Mouse (Mus musculus): ENCODE results near the gene Tmem221. TPM values are rescaled to one million over a fixed set of nuclear protein-coding genes. Genes with fewer than 3 reads are reported as not detected.

The Tmem221 gene
- polyA plus RNA-seq, 1 experiment = 0.20 TPM

DNA sequence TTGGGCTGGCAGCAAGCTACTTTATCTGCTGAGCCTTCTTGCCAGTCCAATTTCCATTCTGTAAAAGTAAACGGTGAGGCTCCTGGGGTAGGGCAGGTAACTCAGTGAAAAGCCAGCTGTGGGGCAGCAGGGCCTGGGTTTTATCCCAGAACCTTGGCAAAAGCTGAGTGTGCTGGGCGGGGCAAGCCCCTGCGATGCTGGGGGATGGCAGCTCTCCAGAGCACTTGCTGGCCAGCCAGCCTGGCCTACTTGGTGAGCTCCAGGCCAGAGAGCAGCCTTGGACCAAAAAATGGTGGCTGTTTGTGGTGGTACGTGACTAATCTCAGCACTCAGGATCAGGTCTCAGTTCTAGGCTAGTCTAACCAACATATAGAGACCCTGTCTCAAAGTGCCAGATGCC, 52.7 kb downstream of the Tmem221 start:
- Histone ChIP-seq H3ac (ENCODE audit: control insufficient read depth, insufficient read length) (no peak overlapping the region), H3K79me2 (ENCODE audit: control insufficient read depth, insufficient read depth) (no peaks in the 10 kb centered on the region), H3K36me3 (ENCODE audit: control insufficient read depth, insufficient read depth) (no peaks in the 10 kb centered on the region), H3K4me2 (ENCODE audit: low read depth) (no peak overlapping the region), H3K4me3 (no peak overlapping the region), H3K27me3 (ENCODE audit: control insufficient read depth, insufficient read depth, insufficient read length) (peaks cover 35% of the 10 kb centered on the region)
- TF ChIP-seq SRF (IDR thresholded peaks at IDR 0.05; ENCODE audit: control insufficient read depth, insufficient read length, low read depth) = no peak
- no peak for TF ChIP-seq USF1 (IDR thresholded peaks at IDR 0.05; ENCODE audit: low read depth)
- no peak for TF ChIP-seq E2F4 (IDR thresholded peaks at IDR 0.05; ENCODE audit: insufficient read depth)
- TF ChIP-seq CEBPB (IDR thresholded peaks at IDR 0.05; ENCODE audit: insufficient read depth, poor library complexity, severe bottlenecking) = no peak
- TF ChIP-seq POLR2A (IDR thresholded peaks at IDR 0.05; ENCODE audit: insufficient read length, low read depth) = no peak
- no peak for TF ChIP-seq MAX (IDR thresholded peaks at IDR 0.05; ENCODE audit: low read depth)
- TF ChIP-seq TCF3 (IDR thresholded peaks at IDR 0.05; ENCODE audit: insufficient read length, low read depth) = no peak
- no peak for TF ChIP-seq POLR2AphosphoS2 (IDR thresholded peaks at IDR 0.05; ENCODE audit: insufficient read length, low read depth)
- TF ChIP-seq TCF12 (IDR thresholded peaks at IDR 0.05; ENCODE audit: insufficient read depth, poor library complexity, severe bottlenecking) = no peak

GRCm38 (mm10) chr8:71505326-71505725, 53.3 kb downstream of the Tmem221 start:
- Histone ChIP-seq H3ac (ENCODE audit: control insufficient read depth, insufficient read length) (no peak overlapping the region), H3K4me2 (ENCODE audit: low read depth) (no peak overlapping the region), H3K79me2 (ENCODE audit: control insufficient read depth, insufficient read depth) (no peaks in the 10 kb centered on the region), H3K27me3 (ENCODE audit: control insufficient read depth, insufficient read depth, insufficient read length) (peaks cover 31% of the 10 kb centered on the region), H3K4me3 (no peak overlapping the region), H3K36me3 (ENCODE audit: control insufficient read depth, insufficient read depth) (no peaks in the 10 kb centered on the region)
- TF ChIP-seq REST (IDR thresholded peaks at IDR 0.05; ENCODE audit: insufficient read depth, insufficient read length) (no peak), TCF3 (IDR thresholded peaks at IDR 0.05; ENCODE audit: insufficient read length, low read depth) (no peak), MAX (IDR thresholded peaks at IDR 0.05; ENCODE audit: low read depth) (no peak), POLR2AphosphoS2 (IDR thresholded peaks at IDR 0.05; ENCODE audit: insufficient read length, low read depth) (no peak), TCF12 (IDR thresholded peaks at IDR 0.05; ENCODE audit: insufficient read depth, poor library complexity, severe bottlenecking) (no peak)

GRCm38 (mm10) chr8:71504349-71504748, 54.3 kb downstream of the Tmem221 start:
- Histone ChIP-seq H3K4me2 (ENCODE audit: low read depth) (no peak overlapping the region), H3ac (ENCODE audit: control insufficient read depth, insufficient read length) (no peak overlapping the region), H3K4me3 (no peak overlapping the region), H3K79me2 (ENCODE audit: control insufficient read depth, insufficient read depth) (no peaks in the 10 kb centered on the region), H3K27me3 (ENCODE audit: control insufficient read depth, insufficient read depth, insufficient read length) (peaks cover 22% of the 10 kb centered on the region), H3K36me3 (ENCODE audit: control insufficient read depth, insufficient read depth) (no peaks in the 10 kb centered on the region)
- no peak for TF ChIP-seq SRF (IDR thresholded peaks at IDR 0.05; ENCODE audit: control insufficient read depth, insufficient read length, low read depth)
- TF ChIP-seq REST (IDR thresholded peaks at IDR 0.05; ENCODE audit: insufficient read depth, insufficient read length) = no peak
- TF ChIP-seq USF1 (IDR thresholded peaks at IDR 0.05; ENCODE audit: low read depth) = no peak
- TF ChIP-seq MYOG (IDR thresholded peaks at IDR 0.05; ENCODE audit: control insufficient read depth in 1 of 3, insufficient read depth in 1 of 3, insufficient read length in 2 of 3, low read depth in 2 of 3) = no peak
- TF ChIP-seq CEBPB (IDR thresholded peaks at IDR 0.05; ENCODE audit: insufficient read depth, poor library complexity, severe bottlenecking) = no peak
- no peak for TF ChIP-seq MAX (IDR thresholded peaks at IDR 0.05; ENCODE audit: low read depth)
- TF ChIP-seq POLR2A (IDR thresholded peaks at IDR 0.05; ENCODE audit: insufficient read length, low read depth) = no peak
- TF ChIP-seq E2F4 (IDR thresholded peaks at IDR 0.05; ENCODE audit: insufficient read depth) = no peak
- TF ChIP-seq TCF3 (IDR thresholded peaks at IDR 0.05; ENCODE audit: insufficient read length, low read depth) = no peak
- TF ChIP-seq POLR2AphosphoS2 (IDR thresholded peaks at IDR 0.05; ENCODE audit: insufficient read length, low read depth) = no peak
- no peak for TF ChIP-seq MYOD1 (IDR thresholded peaks at IDR 0.05; ENCODE audit: control insufficient read depth in 1 of 3, insufficient read length in 2 of 3, low read depth in 2 of 3)

Other genes with a start within 250 kb of the Tmem221 start
- 180 TPM for gene Use1, start 192.0 kb downstream of the Tmem221 start, polyA plus RNA-seq (2012; fragmentation: generic; extraction: Trizol)
- gene Ocel1, start 187.6 kb downstream of the Tmem221 start, polyA plus RNA-seq (2012; fragmentation: generic; extraction: Trizol) = 15.2 TPM
- 62.3 TPM for gene Nr2f6, start 176.9 kb downstream of the Tmem221 start, polyA plus RNA-seq (2012; fragmentation: generic; extraction: Trizol)
- 0.02 TPM for gene Ushbp1, start 163.1 kb downstream of the Tmem221 start, polyA plus RNA-seq (2012; fragmentation: generic; extraction: Trizol)
- 108 TPM for gene Babam1, start 162.0 kb downstream of the Tmem221 start, polyA plus RNA-seq (2012; fragmentation: generic; extraction: Trizol)
- 1.3 TPM for gene Ankle1, start 152.9 kb downstream of the Tmem221 start, polyA plus RNA-seq (2012; fragmentation: generic; extraction: Trizol)
- gene Abhd8, start 95.2 kb downstream of the Tmem221 start, polyA plus RNA-seq (2012; fragmentation: generic; extraction: Trizol) = 67.0 TPM
- 79.0 TPM for gene Mrpl34, start 93.9 kb downstream of the Tmem221 start, polyA plus RNA-seq (2012; fragmentation: generic; extraction: Trizol)
- 117 TPM for gene Dda1, start 89.7 kb downstream of the Tmem221 start, polyA plus RNA-seq (2012; fragmentation: generic; extraction: Trizol)
- gene Ano8, start 72.9 kb downstream of the Tmem221 start, polyA plus RNA-seq (2012; fragmentation: generic; extraction: Trizol) = 27.5 TPM
- 17.5 TPM for gene Gtpbp3, start 70.8 kb downstream of the Tmem221 start, polyA plus RNA-seq (2012; fragmentation: generic; extraction: Trizol)
- 0.18 TPM for gene Plvap, start 47.1 kb downstream of the Tmem221 start, polyA plus RNA-seq (2012; fragmentation: generic; extraction: Trizol)
- 0.04 TPM for gene Ccdc194, start 33.2 kb downstream of the Tmem221 start, polyA plus RNA-seq (2012; fragmentation: generic; extraction: Trizol)
- 33.9 TPM for gene Bst2, start 21.4 kb downstream of the Tmem221 start, polyA plus RNA-seq (2012; fragmentation: generic; extraction: Trizol)
- 61.5 TPM for gene Mvb12a, start 15.9 kb downstream of the Tmem221 start, polyA plus RNA-seq (2012; fragmentation: generic; extraction: Trizol)
- gene Nxnl1, start 7.7 kb upstream of the Tmem221 start, polyA plus RNA-seq (2012; fragmentation: generic; extraction: Trizol) = 0.04 TPM
- 33.9 TPM for gene Slc27a1, start 10.0 kb upstream of the Tmem221 start, polyA plus RNA-seq (2012; fragmentation: generic; extraction: Trizol)
- gene Pgls, start 33.3 kb upstream of the Tmem221 start, polyA plus RNA-seq (2012; fragmentation: generic; extraction: Trizol) = 248 TPM
- 2.9 TPM for gene Fam129c, start 38.8 kb upstream of the Tmem221 start, polyA plus RNA-seq (2012; fragmentation: generic; extraction: Trizol)
- 87.0 TPM for gene Colgalt1, start 52.1 kb upstream of the Tmem221 start, polyA plus RNA-seq (2012; fragmentation: generic; extraction: Trizol)
- gene Unc13a, start 112.9 kb upstream of the Tmem221 start, polyA plus RNA-seq (2012; fragmentation: generic; extraction: Trizol) = 4.6 TPM
- 1.5 TPM for gene Jak3, start 117.4 kb upstream of the Tmem221 start, polyA plus RNA-seq (2012; fragmentation: generic; extraction: Trizol)
- 0.13 TPM for gene Insl3, start 130.3 kb upstream of the Tmem221 start, polyA plus RNA-seq (2012; fragmentation: generic; extraction: Trizol)
- 0.01 TPM for gene B3gnt3, start 142.9 kb upstream of the Tmem221 start, polyA plus RNA-seq (2012; fragmentation: generic; extraction: Trizol)
- gene Fcho1, start 166.8 kb upstream of the Tmem221 start, polyA plus RNA-seq (2012; fragmentation: generic; extraction: Trizol) = not detected

All from myocyte (in vitro differentiated cells).